Mouse (Mus musculus): ENCODE measurements at regions not wholly inside any gene's neighbourhood (a gene's known extent, or its start where the extent isn't known, plus 50 kb on each side); places are given as distances from the start of the nearest gene placed in this dataset.

DNA sequence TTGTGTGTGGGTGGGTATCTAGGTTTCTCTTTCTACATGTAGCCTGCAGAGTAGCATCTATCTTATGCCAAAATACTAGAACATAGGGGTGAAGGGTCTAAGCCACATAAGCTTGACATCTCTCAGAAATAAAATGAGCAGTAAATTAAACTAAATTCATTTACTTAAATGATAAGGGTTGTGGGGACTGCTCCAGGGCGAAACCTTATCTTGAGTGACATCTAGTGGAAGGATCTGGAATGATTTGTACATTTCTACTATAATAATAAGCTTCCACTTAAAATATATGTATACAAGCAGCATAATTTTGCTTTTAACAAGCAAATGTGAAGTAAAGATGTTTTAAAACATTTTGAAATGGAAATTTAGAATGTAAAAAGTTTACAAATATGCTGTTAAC lies 271.4 kb downstream of the Vgll3 start:
- DNase-seq (ENCODE audit: extremely low spot score, low read depth, low spot score) = peak; percentile 8

DNA sequence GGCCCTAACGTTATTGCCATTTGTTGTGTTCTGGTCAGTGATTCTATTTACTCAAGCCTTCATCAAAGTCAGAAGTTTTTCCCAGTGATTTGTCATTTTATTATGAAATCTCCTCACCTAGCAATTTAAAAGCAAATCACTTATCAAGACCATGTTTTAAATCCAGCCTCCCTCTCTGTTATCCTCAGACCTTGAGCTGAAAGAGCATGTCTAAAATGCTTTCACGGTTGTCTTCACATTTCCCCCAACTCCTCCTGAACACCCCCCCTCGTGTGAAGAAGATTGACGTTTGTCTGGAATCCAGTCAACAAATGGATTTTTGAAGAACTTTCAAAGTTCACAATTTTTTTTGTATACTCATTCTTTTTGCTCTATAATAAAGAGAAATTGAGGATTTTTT lies 277.7 kb downstream of the Vgll3 start:
- DNase-seq (ENCODE audit: extremely low spot score, low read depth, low spot score) = no peak

DNA sequence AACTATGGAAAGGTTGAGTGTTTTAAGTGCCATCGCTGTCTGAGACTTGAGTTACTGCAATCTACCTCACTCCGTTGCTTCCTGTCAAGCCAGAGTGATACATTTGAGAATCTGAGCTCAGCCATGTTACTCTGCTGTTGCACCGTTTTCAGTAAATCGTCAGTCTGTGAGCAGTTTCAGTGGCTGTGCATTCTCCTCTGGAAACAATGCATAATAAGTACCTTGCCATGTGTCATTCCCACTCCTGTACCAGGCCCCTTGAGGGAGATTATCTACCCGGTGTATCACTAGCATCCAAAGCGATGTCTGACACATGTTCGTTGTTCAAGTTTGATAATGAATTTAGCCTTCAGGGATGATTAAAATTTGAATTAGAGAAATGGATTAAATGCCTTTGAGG lies 280.6 kb downstream of the Vgll3 start:
- DNase-seq (ENCODE audit: extremely low spot score, low read depth, low spot score) = no peak

DNA sequence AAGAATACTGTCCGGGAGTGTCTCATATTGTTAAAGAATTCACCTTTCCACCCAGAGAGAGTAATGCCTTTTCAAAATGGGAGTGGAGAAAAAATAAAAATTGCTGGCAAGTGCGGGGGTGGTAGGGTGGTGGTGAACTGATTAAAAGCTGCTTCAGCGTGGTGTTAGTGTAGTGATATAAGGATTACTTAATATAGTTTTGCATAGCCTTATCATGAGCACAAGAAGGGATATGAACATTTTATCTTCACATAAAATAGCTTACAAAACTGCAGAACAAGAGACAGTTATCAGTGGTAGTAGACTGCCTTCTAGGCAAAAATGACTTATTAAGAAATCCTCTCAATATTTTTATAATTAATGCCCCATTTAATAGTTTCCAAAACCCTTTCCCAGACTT lies 302.9 kb downstream of the Vgll3 start:
- no peak for DNase-seq (ENCODE audit: extremely low spot score, low read depth, low spot score)

DNA sequence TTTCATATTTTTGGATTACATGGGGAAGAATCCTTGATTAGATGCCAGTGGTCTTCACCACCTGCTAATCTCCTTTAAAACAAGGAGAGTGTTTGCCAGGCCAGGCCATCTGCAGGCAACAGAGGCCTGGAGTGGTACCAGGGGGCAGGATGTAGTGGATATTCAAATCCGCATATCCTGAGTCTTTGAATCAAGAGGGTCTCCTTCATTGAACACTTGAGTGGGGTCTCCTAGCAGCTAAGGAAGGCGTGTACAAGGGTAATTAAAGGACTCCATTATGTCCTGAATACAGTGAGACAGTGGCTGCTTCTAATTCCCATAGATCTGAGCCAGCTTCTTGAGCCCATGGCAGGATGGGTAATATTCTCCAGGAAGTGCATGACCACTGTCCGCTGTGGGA lies 322.7 kb downstream of the Vgll3 start:
- DNase-seq (ENCODE audit: extremely low spot score, low read depth, low spot score) = no peak

DNA sequence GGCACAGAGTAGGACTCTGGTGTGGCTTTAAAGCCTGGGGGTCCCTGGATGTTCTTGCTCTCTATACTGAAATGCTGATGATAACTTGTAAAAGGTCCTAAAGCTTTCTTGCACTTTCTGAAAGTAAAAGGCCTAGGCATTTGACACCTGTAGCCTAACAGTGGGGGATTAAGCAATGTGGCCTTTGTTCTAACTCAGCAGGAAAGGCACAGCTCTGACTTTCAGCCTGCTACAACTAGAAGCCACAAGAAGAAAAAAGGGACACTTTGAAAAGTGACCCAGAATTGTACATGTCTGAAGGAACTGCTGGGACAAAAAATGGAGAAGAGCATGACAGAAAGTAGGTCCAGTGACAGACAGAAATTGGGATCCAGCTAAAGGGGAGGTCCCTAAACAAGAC lies 329.7 kb downstream of the Vgll3 start:
- DNase-seq (ENCODE audit: extremely low spot score, low read depth, low spot score) = no peak

DNA sequence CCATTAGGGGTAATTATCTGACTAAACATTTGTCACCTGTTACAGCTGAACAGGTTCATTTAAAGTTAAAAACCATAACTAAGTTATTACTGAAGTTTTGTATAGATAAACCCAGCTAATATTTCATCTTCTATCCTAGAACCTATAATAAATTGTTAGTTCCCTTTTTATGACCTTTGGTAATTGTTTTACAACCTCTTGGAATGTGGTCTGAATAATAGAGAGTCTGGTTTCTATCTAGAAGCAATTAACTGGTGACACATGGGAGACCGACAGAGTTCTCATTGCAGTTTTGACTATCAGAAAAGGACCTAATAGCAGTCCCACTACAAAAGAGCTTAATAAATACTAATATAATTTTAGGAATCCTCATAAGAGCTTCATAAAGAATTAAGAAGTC lies 330.2 kb downstream of the Vgll3 start:
- no peak for DNase-seq (ENCODE audit: extremely low spot score, low read depth, low spot score)

DNA sequence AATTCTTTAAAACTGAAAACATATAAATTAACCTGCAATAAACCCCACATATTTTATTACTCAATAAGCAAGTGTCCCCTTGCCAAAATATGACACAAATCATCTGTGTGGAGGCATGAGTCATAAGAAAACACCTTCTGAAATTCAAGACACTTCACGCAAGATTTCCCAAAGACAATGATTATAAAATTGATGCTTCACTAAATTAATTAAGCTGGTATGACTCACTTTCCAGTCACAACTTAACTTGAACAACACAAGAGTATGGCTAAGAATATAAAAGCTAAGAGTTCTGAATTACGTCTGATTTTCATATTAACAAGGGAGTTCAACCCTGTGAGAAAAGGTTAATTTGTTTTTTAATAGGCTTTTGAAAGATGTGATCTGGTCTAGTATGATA lies 353.2 kb downstream of the Vgll3 start:
- DNase-seq (ENCODE audit: extremely low spot score, low read depth, low spot score) = no peak

DNA sequence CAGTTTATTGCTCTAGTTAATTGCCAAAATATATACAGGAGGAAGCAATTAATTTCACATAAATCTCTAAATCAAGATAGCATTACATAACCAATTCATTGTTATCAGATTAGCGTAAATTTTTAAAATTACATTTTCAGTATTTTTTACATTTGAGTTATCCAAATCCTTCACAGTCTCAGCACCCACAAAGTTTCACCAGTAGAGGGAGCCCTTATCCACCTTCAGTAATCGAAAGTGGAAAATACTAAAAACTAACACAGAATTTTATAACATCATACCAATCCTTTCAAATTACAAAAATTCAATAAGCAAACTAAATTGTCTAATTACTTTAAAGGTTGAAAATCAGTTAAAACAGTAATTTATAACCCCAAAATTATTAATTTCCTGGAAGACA lies 375.7 kb downstream of the Vgll3 start:
- peak; percentile 0 for DNase-seq (ENCODE audit: extremely low spot score, low read depth, low spot score)

DNA sequence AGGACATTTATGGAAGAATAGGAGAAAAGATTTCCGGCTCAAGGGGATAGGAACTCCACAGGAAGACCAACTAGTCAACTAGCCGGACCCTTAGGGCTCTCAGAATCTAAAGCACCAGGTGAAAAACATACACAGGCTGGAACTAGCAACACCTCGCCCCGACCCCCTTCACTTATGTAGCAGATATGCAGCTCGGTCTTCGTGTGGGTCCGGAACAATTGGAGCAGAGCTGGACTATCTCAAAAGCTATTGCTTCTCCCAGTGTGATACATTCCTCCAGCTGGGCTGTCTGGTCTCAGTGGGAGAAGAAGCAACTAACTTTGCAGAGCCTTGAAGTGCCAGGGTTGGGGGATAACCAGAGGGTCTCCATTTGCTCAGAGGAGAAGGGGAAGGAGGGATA lies 386.3 kb downstream of the Vgll3 start:
- DNase-seq (ENCODE audit: extremely low spot score, low read depth, low spot score) = no peak
